Mouse (Mus musculus) B cell, adult 2 months (primary cell): ENCODE data around the gene Srpk1.

Experiments used
- DNase-seq, 2 experiments: peaks; one replicate each; pipeline ENCODE4 v3.0.0; 2022

The Srpk1 gene

DNA sequence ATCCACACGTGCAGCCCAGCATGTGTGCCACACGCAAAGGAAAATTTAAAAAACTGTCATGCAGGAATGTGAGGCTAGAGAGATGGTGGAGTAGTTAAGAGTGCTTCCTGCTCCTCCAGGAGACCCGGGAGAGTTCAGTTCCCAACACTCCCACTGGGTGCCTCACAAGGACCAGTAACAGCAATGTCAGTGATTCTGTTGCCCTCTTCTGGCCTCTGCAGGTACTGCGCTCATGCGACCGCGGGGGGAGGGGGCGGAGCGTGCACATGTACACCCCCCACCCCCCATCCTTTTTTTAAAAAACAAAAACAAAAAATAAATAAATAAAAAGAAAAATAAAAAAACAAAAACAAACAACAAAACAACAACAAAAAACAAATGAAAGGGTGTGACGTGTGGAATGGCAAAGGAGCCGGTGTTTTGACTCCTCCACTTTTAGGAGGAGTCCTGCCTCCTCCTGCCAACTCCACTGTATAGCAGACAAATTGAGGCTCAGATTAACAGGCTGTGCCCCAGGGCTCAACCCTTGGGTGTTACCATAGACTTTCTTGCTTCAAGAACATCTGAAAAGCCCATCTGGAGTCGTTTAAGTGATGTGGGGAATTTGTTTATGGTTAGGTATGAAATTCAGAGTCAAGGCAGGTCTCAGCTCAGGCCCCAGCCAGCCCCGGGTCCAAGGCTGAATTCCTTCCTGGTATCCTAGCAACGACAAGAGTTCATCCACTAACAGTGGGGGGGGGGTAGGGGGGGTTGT lies 69.3 kb downstream of the Srpk1 start:
- peak; percentile 86 to 87 for DNase-seq

DNA sequence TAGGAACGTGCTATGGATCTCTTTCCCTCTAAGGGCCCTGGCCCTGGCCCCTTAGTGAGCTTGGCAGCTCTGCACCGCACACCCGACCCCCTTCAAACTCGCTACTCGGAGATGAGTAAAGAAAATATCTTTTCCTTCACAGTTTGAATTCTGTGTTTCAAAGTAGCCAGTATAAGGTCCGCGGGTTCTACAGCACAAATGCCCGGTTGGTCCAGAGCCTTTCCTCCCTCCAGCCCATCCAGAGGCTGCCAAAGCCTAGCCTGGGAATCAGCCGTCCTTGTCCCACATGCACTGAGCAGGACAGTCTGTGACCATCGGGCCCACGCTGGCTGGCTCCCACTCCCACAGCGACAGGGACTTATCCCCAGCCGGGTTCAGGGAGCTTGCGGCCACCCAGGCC lies 73.4 kb downstream of the Srpk1 start, which contains the start of gene Clpsl2:
Gene Clpsl2 (plus strand): TSS at position 301 of the 400 bp plus-strand sequence.
- DNase-seq: no peak

DNA sequence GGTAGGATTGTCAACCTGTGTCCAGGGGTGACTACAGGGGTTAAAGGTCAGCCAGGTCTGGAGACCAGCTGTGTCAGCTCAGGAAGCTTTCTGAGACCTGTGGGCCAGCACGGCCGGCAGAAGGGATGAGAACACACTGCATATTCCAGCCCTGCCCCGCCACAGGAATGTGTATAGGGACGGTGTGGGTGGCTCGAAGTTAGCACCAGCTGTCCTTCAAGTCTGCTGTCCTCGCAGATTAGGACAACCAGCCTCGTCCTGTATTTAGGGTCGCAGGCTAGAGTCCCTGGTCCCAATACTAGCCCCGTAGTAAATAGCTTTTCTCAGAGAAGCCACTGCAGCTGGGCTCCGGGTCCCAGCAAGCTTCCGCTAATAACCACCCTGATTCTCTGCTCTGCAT lies 74.0 kb downstream of the Srpk1 start:
- no peak for DNase-seq

DNA sequence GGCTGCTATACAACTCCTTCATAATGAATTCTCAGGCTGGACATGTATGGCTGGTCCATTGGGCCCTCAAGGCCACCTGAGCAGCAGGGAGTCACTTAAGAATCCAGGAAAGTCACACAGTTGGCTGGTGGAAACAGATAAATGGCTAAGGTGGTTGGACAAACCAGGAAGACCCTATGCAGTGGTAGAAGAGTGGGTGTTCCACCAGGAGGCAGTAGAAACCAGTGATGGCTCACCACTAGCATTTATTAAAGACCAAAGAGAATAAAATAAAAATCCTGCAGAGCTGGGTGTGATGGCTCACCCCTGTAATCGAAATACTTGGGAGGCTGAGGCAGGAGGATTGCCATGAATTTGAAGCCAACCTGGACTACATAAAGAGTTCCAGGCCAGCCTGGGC lies 75.6 kb downstream of the Srpk1 start:
- peak; percentile 47 to 57 for DNase-seq

- DNase-seq: no peak
These were observed 84.6 kb downstream of the Srpk1 start for GRCm38 (mm10) chr17:28537881-28538280.
